Mouse (Mus musculus): ENCODE data around the gene Map1lc3a.

Gene Map1lc3a

DNA sequence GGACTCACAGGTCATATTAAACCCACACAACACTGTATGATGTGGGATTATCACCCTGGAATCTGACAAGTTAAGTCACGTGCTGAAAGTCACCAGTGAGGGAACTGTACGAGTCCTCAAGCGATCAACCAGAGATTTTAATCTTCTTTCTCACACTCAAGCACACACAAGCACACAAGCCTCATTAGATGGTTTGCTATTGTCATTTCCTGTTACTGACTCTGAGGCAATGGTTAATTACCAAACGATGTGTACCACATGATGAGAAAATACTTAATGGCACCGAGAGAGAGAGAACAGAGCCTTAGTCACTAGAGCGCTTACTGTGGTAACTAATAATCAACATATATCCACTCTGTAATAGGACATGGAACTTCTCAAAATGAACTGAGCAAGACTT lies 9.6 kb downstream of the Map1lc3a start:
- no peak for DNase-seq (ENCODE audit: low spot score in 2 of 2)

DNA sequence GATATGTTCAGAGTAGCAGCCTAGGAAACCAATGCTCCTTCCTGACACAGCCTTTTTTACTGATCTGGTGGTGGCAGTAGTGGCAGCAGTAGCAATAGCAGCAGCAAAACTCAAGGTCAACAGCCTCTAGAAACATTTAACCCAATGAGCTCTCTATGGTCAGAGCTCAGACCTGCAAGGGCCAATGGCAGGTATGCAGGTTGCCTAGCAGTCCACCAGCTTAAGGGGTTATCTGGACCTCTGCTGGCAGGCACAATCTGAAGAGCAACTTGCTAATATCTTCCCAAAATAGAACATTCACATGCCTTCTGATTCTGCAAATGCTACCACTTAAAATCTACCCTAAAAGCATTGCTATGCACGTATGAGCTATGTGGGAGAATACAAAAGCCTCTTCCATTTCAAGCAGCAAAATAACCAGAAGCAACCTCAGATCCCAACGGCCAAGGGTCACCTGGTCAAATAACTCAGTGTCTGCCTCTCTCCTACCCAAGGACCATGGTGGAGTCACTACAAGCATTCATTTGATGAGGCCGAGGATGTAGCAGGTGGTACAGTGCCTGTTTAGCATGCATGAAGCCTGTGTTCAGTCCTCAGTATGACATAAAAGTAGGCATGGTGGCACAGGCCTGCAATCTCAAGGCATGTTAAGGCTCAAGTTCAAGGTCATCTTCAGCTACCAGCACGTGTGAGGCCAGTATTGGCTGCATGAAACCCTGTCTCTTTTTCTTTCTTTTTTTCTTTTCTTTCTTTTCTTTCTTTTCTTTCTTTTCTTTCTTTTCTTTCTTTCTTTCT lies 11.6 kb downstream of the Map1lc3a start:
- DNase-seq (ENCODE audit: low spot score in 2 of 2): no peak

DNA sequence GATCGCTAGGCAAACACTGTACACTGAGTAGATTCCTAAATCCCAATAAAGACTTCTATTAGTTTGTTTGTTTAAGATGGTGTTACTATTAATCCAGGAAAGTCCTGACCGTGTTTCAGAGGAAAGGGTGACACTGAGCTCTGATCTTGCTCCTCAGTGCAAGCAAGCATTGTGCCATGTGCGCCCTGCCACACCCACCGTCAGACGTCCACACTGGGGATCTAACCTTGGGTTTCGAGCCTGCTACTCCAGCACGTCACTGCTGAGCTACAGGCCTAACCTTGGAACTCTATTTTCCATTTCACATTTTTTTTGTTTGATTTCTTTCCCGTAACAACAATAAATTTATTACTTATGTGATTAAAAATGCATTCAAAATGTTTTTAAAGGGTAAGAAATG lies 14.0 kb downstream of the Map1lc3a start:
- no peak for DNase-seq (ENCODE audit: low spot score in 2 of 2)

DNA sequence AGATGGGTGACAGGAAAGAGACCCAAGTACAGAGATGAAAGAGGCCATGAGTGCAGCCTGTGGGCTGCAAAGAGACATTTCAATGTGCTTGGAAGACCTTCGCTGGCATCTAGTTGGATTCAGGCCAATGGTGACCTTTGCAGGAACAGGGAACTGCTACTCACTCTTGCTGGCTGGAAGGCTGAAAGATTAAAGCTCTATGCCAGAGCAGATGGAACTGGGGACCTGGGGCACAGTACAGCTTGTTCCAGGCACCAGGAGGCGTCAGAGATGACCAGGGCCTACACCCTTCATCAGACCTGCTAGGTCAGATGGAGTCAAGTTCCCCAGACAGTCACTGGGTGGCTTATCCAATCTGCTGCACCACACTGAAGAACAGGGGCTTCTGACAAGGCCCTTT lies 17.3 kb downstream of the Map1lc3a start:
- DNase-seq (ENCODE audit: low spot score in 2 of 2): no peak

DNA sequence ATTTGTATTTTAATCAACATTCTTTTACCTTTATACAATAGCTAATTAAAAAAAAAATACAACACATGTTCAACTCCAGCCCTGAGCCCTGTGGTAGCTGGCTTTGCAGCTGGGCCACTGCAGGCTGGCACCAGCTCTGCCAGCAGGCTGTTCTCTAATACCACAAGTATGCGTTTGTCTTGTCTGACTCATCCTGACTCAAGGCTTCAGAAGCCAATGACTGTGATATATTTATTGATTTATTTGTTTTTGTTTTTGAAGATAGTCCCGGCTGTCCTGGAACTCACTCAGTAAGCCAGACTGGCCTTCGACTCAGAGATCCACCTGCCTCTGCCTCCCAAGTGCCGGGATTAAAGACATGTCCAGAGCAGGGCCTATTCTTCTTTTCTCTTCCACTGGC lies 17.8 kb downstream of the Map1lc3a start:
- no peak for DNase-seq (ENCODE audit: low spot score in 2 of 2)

DNA sequence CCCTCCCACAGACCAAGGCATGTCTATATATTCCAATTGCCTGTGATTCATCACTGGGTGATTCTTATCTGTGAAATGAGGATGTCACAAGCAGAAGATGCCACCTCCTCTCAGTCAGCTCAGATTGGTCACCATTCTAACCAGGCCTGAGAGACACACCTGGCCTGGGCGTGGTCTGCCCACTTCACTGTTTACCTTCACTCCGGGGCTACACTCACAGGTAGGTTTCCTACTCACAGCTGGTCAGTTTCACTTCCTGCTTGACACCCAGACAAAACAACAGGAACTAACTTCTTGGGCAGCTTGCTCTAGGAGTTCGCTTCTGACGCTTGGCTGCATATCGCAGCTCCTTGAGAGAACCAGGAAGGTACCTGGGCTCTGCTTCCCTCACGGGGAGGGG lies 19.4 kb downstream of the Map1lc3a start:
- peak in 1 of 2 experiments; percentile 37 for DNase-seq (ENCODE audit: low spot score in 2 of 2)

DNA sequence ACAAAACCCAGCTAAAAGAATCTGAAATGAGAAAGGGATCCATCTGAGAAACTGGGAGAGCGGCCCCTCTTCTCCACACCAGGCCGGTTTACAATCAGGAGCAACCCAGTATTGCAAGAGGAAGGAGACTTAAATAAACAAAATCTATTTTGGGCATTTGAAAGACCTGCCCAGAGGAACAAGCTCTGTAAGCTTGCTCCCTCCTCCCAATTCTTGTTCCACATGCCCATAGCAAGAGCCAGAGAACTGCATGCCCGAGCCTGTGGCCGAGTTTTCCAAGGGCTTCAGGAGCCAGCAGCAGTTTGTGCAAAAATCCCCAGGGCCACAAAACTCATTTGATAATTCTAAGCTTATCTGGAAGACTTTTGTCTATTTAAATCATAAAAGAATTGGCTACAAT lies 23.5 kb downstream of the Map1lc3a start:
- peak in 1 of 2 experiments; percentile 59 for DNase-seq (ENCODE audit: low spot score in 2 of 2)

DNA sequence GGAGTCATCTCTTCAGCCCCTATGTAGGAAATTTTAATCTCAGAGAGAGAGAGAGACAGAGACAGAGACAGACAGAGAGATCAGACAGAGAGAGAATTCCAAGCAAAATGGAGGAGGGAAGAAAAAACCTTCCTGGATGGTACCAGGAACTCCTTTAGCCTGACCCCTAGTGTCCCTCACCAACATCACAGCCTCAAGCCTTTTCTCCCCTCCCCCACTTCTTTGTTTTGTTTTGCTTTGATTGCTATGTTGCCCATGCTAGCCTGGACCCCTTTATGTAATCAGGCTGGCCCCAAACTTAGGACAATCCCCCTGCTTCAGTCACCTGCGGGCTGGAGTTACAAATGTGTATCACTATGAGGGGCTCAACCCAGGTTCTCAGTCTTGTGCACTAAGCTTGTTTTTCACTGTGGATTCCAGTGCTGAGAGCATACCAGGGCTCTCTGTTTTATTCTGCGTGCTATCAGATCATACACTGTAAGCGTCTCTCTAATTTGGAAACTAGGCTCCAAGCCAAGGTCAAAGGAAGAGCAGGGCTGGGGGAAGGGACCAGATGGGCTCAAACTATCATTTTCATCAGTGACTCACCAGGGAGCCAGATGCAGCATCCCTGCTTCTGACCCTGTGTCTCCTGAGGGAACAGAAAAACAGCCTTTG lies 33.0 kb downstream of the Map1lc3a start:
- no peak for DNase-seq (ENCODE audit: low spot score in 2 of 2)

DNA sequence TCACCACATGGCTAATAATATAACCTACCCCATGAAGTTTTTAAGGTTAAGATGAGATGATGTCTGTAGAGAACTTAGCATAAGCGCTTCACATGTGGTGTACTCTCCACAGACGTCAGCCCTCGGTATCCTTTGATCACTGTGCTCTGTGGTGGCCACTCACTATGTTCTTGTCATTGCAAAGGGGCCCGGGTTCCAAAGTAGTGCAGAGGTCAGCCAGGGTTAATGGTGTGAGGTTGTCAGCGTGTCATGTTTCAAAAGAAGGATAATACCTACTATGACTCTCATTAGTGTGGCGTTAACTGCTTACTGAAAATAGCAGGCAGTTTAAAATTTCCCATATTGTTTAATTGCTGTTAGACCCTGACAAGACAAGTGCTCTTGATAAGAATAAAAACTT lies 37.6 kb downstream of the Map1lc3a start:
- DNase-seq (ENCODE audit: low spot score in 2 of 2): no peak

DNA sequence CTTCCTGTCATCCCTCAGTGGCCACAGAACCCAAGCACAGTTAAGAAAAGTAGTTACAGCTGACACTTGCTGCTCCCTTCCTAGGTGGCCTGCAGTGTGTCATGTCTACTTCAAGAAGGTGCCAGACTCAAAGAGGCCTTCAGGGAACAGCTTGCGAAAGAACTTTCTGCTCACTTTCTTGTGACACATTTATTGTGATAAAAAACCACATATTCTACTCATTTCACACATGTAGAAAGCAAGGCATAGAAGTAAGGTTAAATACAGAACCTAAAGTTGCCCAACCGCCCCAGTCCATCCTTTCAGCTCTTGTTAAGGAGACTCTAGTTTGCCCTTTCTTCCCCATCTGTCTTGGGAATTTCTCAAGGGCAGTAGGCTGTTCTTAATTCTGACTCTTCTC lies 42.5 kb downstream of the Map1lc3a start:
- no peak for DNase-seq (ENCODE audit: low spot score in 2 of 2)

DNA sequence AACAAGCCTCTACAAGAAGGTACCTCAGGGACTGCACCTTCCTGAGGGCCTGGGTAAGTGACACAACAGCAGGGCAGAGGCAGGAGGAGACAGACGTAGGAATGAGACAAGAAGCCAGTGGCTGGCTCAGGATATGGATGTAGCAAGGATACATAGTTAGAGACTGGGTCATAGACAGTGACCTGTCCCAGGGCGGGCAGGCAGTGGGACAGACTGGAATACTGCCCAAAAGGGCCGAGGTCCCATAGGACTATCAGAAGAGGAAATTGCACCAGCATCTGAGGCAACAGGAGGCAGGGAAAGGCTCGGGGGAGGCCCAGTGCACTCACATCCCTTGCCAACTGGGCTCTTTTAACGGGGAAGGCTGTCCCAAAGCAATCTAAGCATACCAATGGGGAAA lies 44.5 kb downstream of the Map1lc3a start:
- DNase-seq (ENCODE audit: low spot score in 2 of 2): no peak

DNA sequence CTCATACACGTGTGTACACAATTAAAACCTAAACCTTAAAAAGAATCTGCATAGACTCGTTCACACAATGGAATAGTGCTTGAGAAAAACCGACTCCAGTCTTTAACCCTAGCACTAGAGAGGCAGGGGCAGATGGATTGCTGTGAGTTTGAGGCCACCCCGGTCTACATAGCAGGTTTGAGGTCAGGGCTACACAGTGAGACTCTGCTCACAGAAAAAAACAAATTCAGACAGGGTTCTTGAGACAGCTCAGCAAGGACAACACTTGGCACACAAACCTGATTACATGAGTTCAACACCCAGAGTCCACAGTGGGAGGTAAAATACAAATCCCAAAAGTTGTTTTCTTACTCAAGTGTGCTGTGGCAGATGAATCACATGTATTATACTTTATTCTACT lies 49.9 kb downstream of the Map1lc3a start:
- DNase-seq (ENCODE audit: low spot score in 2 of 2): no peak
